Mouse (Mus musculus): ENCODE data around the gene Kmt2c.
"Not testable (repeated sequence)": the region's sequence is repeated elsewhere in the genome, so short reads cannot be mapped to it uniquely, and the experiment has no call there.

Kmt2c gene

GRCm38 (mm10) chr5:25368420-25368819 is 130.2 kb downstream of the Kmt2c start:
- no peak for DNase-seq (ENCODE audit: low spot score)

GRCm38 (mm10) chr5:25367126-25367525 is 131.5 kb downstream of the Kmt2c start:
- no peak for DNase-seq (ENCODE audit: low spot score)

GRCm38 (mm10) chr5:25353509-25353908 is 145.1 kb downstream of the Kmt2c start:
- DNase-seq (ENCODE audit: low spot score), result no peak

- no peak for DNase-seq (ENCODE audit: low spot score)
These were observed 167.3 kb downstream of the Kmt2c start for GRCm38 (mm10) chr5:25331322-25331721.

GRCm38 (mm10) chr5:25313881-25314280 is 184.7 kb downstream of the Kmt2c start:
- no peak for DNase-seq (ENCODE audit: low spot score)

- DNase-seq (ENCODE audit: low spot score), result no peak
These were observed 188.4 kb downstream of the Kmt2c start for GRCm38 (mm10) chr5:25310226-25310625.

GRCm38 (mm10) chr5:25296830-25297229 is 201.8 kb downstream of the Kmt2c start:
- peak; percentile 11 for DNase-seq (ENCODE audit: low spot score)

- DNase-seq (ENCODE audit: low spot score), result no peak
These were observed 214.6 kb downstream of the Kmt2c start for GRCm38 (mm10) chr5:25283988-25284387.

GRCm38 (mm10) chr5:25276365-25276764 is 222.2 kb downstream of the Kmt2c start:
- DNase-seq (ENCODE audit: low spot score), result no peak

GRCm38 (mm10) chr5:25275629-25276028 is 223.0 kb downstream of the Kmt2c start:
- no peak for DNase-seq (ENCODE audit: low spot score)

- no peak for DNase-seq (ENCODE audit: low spot score)
These were observed 230.2 kb downstream of the Kmt2c start for GRCm38 (mm10) chr5:25268258-25268888.

GRCm38 (mm10) chr5:25262266-25262665 is 236.3 kb downstream of the Kmt2c start:
- no peak for DNase-seq (ENCODE audit: low spot score)

- no peak for DNase-seq (ENCODE audit: low spot score)
These were observed 237.1 kb downstream of the Kmt2c start for GRCm38 (mm10) chr5:25261452-25261851.

- DNase-seq (ENCODE audit: low spot score), result no peak
These were observed 241.9 kb downstream of the Kmt2c start for GRCm38 (mm10) chr5:25256686-25257085.

GRCm38 (mm10) chr5:25254491-25254890 is 244.1 kb downstream of the Kmt2c start:
- no peak for DNase-seq (ENCODE audit: low spot score)

GRCm38 (mm10) chr5:25252825-25253544 is 245.6 kb downstream of the Kmt2c start:
- no peak for DNase-seq (ENCODE audit: low spot score)

GRCm38 (mm10) chr5:25252423-25252822 is 246.2 kb downstream of the Kmt2c start:
- no peak for DNase-seq (ENCODE audit: low spot score)

GRCm38 (mm10) chr5:25247036-25247435 is 251.5 kb downstream of the Kmt2c start:
- DNase-seq (ENCODE audit: low spot score), result no peak

GRCm38 (mm10) chr5:25246473-25246865 is 252.1 kb downstream of the Kmt2c start:
- no peak for DNase-seq (ENCODE audit: low spot score)

- no peak for DNase-seq (ENCODE audit: low spot score)
These were observed 252.6 kb downstream of the Kmt2c start for GRCm38 (mm10) chr5:25245806-25246472.

- no peak for DNase-seq (ENCODE audit: low spot score)
These were observed 255.5 kb downstream of the Kmt2c start for GRCm38 (mm10) chr5:25243101-25243500.

- not testable (repeated sequence) for DNase-seq (ENCODE audit: low spot score)
These were observed 274.2 kb downstream of the Kmt2c start for GRCm38 (mm10) chr5:25224377-25224776.
